Mouse (Mus musculus) B cell, adult 2 months (primary cell): Measurements from ENCODE around the gene Vmn1r151.
"Not testable (repeated sequence)": the region's sequence is repeated elsewhere in the genome, so short reads cannot be mapped to it uniquely, and the experiment has no call there.

Experiments used
- DNase-seq, 2 experiments: peaks; one replicate each; pipeline ENCODE4 v3.0.0; 2022

The Vmn1r151 gene

DNA sequence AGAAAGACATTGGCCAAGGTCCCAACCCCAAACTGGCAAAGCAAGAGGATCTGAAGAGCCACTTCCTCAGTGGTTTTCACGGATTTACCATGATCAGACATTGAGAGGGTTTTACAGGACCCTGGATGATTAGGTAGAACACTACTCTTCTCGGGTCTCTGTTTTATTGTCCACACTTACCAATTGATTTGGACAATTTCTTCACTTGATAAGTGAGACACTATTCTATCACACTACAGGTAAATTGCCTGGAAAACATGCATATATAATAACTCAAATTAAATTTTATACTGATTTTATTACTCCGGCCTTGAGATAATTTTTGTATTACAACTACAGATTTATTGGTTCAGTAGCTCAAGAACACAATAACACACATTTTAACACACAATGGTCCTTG lies at the start of gene Vmn1r151:
Gene Vmn1r151, minus strand, starts transcription at position 101 of the 400 bp plus-strand sequence.
- not testable (repeated sequence) for DNase-seq

- not testable (repeated sequence) for DNase-seq
These were observed 35.3 kb upstream of the Vmn1r151 start, which contains the start of gene Gm8677 for GRCm38 (mm10) chr7:22534787-22535186. TSS of gene Gm8677 (minus strand) at chr7:22534887.

DNA sequence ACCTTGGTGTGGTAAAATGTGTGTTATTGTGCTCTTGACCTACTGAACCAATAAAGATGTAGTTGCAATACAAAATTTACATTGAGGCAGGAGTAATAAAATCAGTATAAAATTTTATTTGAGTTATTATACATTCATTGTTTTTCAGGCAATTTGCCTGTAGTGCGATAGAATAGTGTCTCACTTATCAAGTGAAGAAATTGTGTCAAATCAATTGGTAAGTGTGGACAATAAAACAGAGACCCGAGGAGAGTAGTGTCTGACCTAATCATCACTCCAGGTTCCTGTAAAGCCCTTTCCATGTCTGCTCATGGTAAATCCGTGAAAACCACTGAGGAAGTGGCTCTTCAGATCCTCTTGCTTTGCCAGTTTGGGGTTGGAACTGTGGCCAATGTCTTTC lies 23.2 kb upstream of the Vmn1r151 start, which contains the start of gene Vmn1r152:
Gene Vmn1r152, plus strand, starts transcription at position 301 of the 400 bp plus-strand sequence.
- DNase-seq: not testable (repeated sequence)

DNA sequence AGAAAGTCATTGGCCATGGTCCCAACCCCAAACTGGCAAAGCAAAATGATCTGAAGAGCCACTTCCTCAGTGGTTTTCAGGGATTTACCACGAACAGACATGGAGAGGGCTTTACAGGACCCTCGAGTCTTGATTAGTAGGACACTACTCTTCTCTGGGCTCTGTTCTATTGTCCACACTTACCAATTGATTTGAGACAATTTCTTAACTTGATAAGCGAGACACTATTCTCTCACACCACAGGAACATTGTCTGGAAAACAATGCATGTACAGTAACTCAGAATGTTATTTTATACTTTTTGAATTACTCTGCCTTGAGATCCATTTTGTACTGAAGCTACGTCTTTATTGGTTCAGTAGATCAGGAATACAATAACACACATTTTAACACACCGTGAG lies 35.5 kb downstream of the Vmn1r151 start, which contains the start of gene Gm10665:
Gene Gm10665, minus strand, starts transcription at position 101 of the 400 bp plus-strand sequence.
- DNase-seq: not testable (repeated sequence)
